Comparison of ENCODE assay signal across 26 mouse cellular contexts in genomic region chrX:162210848-162211247, GRCm38 (mm10). TPM values are rescaled to one million over a fixed set of nuclear protein-coding genes. Genes with fewer than 3 reads are reported as not detected.
"Had no signal": no experiment of that assay in that cellular context is flagged by ENCODE, and none has a peak within 500 bp of the region (broad histone marks: within the 10 kb centered on the region; RNA-seq: fewer than 3 reads in every experiment).

No protein-coding gene starts in this region.

- H3K9me3 ChIP-seq: kidney, embryonic 15.5 days; limb, embryonic 10.5 days; limb, embryonic 13.5 days; liver, embryonic 12.5 days; liver, embryonic 15.5 days; lung, embryonic 15.5 days; midbrain, embryonic 10.5 days; midbrain, embryonic 13.5 days; neural tube, embryonic 13.5 days had no signal

- H3K36me3 ChIP-seq: kidney, embryonic 15.5 days; limb, embryonic 10.5 days; limb, embryonic 13.5 days; liver, embryonic 12.5 days; liver, embryonic 15.5 days; lung, embryonic 15.5 days; midbrain, embryonic 10.5 days; midbrain, embryonic 13.5 days; neural tube, embryonic 13.5 days had no signal

- H3K4me1 ChIP-seq: kidney, embryonic 15.5 days; liver, embryonic 12.5 days; lung, embryonic 15.5 days; megakaryocyte, embryonic 14.5 days; midbrain, embryonic 10.5 days; midbrain, embryonic 13.5 days; neural tube, embryonic 13.5 days had no signal

- H3K4me2 ChIP-seq: kidney, embryonic 15.5 days; limb, embryonic 13.5 days; liver, embryonic 12.5 days; liver, embryonic 15.5 days; lung, embryonic 15.5 days; midbrain, embryonic 13.5 days; neural tube, embryonic 13.5 days had no signal

- H3K27me3 ChIP-seq: liver, embryonic 12.5 days; megakaryocyte, embryonic 14.5 days had no signal

- H3K27ac ChIP-seq: kidney, embryonic 15.5 days; limb, embryonic 10.5 days; limb, embryonic 13.5 days; liver, embryonic 12.5 days; liver, embryonic 15.5 days; lung, embryonic 15.5 days; midbrain, embryonic 10.5 days; midbrain, embryonic 13.5 days; neural tube, embryonic 13.5 days had no signal

- H3K4me3 ChIP-seq: kidney, embryonic 15.5 days; limb, embryonic 10.5 days; limb, embryonic 13.5 days; liver, embryonic 12.5 days; liver, embryonic 15.5 days; lung, embryonic 15.5 days; megakaryocyte, embryonic 14.5 days; midbrain, embryonic 10.5 days; midbrain, embryonic 13.5 days; myocyte; neural tube, embryonic 13.5 days had no signal

- H3K9ac ChIP-seq: kidney, embryonic 15.5 days; limb, embryonic 13.5 days; liver, embryonic 12.5 days; liver, embryonic 15.5 days; lung, embryonic 15.5 days; midbrain, embryonic 13.5 days; neural tube, embryonic 13.5 days had no signal

- ATAC-seq: liver, embryonic 12.5 days; midbrain, embryonic 13.5 days; midbrain, embryonic 16.5 days had no signal

- DNase-seq: kidney, adult 8-10 months; kidney, postnatal 14 days; kidney, postnatal 4 days; layer of hippocampus, postnatal 36 days; liver; lung, adult 18-20 months; lung, postnatal 10 days; lung, postnatal 36 days; retina, postnatal 1 day; thymus, adult 2 months; thymus, postnatal 14 days; thymus, postnatal 4 days had no signal

RNA-seq across cellular contexts. Expression of gene Nhs, which starts 51.3 kb away (rescaled TPM):
- total RNA-seq: monocyte, adult 5-6 weeks; neutrophil, adult 5-6 weeks had no signal
